Mouse (Mus musculus) left cerebral cortex, adult 2 months (tissue): ENCODE data around the gene Sh3gl1. TPM values are rescaled to one million over a fixed set of nuclear protein-coding genes. Genes with fewer than 3 reads are reported as not detected.
A peak's percentile ranks its signal among the peaks of the same experiment; 100 is the strongest.

Experiments used
- DNase-seq, 2 experiments: peaks; one replicate each; pipeline ENCODE4 v3.0.0; 2021 to 2022; ENCODE audit warnings: low spot score in 2 of 2, mixed read lengths in 1 of 2; ENCODE audit errors: extremely low spot score in 1 of 2
- H3K27ac ChIP-seq: fragments of 200-600 bp; 2 replicates; pipeline ENCODE4 v1.8.1; 2022
- H3K4me3 ChIP-seq: fragments of 200-600 bp; 2 replicates; pipeline ENCODE4 v1.8.1; 2022
- CTCF ChIP-seq: fragments of 200-600 bp; IDR thresholded peaks from 2 replicates; pipeline ENCODE4 v1.8.1; 2022; ENCODE audit warnings: antibody characterized with exemption, mild to moderate bottlenecking, moderate library complexity
- intact Hi-C: fragments of 180-260 bp; cut with DNase I; formaldehyde crosslinking; loops from one replicate; pipeline ENCODE4 v1.15.1; 2025
- total RNA-seq, 2 experiments: library from RNA; stranded (reverse); gene quantifications; 2 replicates each; pipeline ENCODE4 v1.2.3; 2021

Gene Sh3gl1
- total RNA-seq, 2 experiments from 2014 or later = 38.9 to 43.2 TPM

DNA sequence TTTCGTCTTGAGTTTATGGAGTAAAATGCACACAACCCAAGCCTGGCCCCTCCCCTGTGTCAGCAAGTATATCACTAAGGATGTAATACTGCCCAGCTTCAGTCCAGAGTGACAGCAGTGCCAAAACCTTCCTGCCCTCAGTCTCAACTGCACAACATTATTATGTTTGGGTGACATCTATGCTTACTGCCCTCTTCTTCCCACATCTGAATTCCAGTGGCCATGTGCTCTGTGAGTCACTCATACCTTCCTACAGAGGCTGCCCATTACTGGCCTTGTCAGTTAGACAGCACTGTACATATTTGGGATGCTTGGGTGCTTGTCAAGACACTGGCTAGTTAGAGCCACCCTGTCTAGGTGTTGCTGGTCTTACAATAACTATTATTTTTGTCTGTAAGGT is 10.1 kb downstream of the Sh3gl1 start:
- intact Hi-C loops = no loop called here
- Histone ChIP-seq H3K4me3 (no peak overlapping the region), H3K27ac (no peak overlapping the region)
- no peak for TF ChIP-seq CTCF
- DNase-seq = no peak

DNA sequence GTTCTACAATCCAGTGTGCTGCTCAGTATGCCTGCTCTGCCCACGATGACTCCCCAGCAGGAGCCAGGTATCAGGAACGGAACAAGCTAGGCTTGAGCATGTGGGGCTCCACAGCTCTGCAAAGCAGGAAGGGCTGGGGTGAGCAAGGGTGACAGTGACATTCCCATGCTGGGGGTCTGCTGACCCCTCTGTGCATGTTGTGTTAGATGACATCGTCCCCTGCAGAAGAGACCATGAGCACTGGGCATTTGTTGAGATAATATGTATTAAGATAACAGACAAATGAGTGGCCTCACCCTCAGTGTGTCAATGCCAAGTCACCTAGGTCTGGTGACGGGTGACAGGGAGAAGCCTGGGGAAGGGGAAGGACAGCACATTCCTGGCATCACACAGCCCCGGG is 11.5 kb downstream of the Sh3gl1 start:
- no peak overlapping the region for H3K4me3 ChIP-seq
- no peak for TF ChIP-seq CTCF
- intact Hi-C loops = no loop called here
- H3K27ac ChIP-seq = peak overlapping the region; percentile 4; the same call in 1 of the 2 replicates
- no peak for DNase-seq

DNA sequence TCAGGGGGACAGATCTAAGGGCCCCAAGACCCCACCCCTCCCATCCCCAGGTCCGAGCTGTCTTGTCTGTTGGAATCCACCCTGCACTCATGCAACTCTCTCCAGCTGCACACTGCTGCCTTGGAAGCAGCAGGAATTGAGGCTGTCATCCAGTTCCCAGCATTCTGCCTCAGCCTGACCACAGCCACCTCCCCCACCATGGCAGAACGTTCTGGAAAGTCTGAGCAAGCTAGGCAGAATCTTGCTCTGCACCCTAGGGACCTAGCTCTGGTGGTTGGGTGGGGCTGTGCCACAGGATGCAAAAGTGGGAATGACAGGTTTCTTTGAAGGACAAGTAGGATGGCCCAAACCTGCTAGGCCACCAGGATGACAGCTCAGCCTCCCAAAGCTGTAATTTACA is 12.0 kb downstream of the Sh3gl1 start:
- peak overlapping the region; percentile 4; the same call in 1 of the 2 replicates for H3K27ac ChIP-seq
- no peak for TF ChIP-seq CTCF
- H3K4me3 ChIP-seq = no peak overlapping the region
- no peak for DNase-seq
- intact Hi-C loops = no loop called here

DNA sequence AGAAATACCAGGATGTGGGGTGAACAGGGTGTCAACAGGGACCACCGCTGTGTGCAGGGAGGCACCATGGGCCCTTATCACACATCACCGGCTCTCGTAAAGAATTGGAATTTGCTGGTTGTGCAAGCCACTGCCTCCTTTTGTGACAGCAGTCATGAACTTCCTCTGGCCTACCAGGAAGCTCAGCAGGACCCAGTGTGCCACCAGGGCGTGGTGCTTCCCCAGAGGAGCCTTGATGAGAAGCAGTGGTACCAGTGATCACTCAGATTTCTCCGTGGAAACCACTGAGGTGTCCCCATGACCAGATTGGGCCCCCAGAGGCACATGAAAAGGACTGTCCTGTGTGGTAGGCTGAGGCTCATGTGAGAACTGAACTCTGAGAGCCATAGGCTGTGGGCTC is 13.0 kb downstream of the Sh3gl1 start:
- H3K27ac ChIP-seq = peak overlapping the region; percentile 77
- H3K4me3 ChIP-seq = no peak overlapping the region
- no peak for DNase-seq
- TF ChIP-seq CTCF = no peak
- intact Hi-C loops = no loop called here

DNA sequence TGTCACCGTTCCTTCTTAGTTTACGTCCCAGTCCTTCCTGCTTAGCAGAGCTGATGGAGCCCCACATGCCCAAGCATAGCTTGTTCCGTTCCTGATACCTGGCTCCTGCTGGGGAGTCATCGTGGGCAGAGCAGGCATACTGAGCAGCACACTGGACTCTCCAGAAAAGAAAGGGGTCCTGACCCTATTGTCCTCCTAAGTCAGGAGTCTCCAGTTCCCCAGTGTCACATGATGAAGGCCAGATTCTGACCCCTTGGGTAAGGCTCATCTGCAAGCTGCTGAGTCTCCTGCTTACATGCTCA is 13.5 kb downstream of the Sh3gl1 start:
- intact Hi-C loops = no loop called here
- Histone ChIP-seq H3K27ac (peak overlapping the region; percentile 77), H3K4me3 (no peak overlapping the region)
- no peak for TF ChIP-seq CTCF
- DNase-seq = no peak

DNA sequence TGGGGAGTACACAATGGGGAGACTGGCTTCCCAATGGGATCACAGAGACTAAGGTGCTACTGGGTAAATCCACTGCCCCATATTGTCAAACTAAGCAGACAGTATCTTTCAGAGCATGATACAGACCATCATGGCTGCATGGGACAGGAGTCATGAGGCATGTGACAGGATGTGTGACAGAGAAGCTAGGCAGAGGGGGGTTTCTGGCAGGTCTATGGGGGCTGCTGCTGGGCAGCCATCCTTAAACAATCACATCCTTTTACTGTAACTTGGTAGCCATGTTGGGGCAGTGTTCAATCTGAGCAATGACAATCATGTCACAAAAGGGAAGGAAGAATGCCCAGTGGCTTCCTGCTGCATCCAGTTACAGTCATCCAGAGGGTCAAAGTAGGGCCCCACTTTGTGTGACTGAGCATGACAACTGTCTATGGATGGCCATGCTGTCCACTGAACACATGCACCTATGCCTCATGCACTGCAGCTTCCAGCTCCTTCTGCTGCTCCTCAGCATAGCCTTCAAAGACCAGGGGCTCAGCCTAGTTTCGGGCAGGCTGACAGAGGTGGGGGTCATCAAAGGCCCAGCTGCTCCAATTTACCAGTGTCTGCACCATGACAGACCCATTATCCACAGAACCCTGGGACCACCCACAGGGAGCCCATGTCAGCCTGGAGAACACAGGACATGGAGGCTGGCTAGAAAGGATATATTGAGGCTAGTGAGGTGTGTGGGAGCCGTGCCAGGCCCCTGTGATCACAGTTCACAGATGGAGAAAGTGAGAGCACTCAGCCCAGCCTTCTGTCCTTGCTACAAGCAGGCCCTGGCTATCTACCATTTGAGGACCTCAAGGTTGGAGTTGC is 14.1 kb downstream of the Sh3gl1 start:
- no peak for DNase-seq
- intact Hi-C loops = no loop called here
- no peak for TF ChIP-seq CTCF
- Histone ChIP-seq H3K4me3 (no peak overlapping the region), H3K27ac (peak overlapping the region; percentile 77)

DNA sequence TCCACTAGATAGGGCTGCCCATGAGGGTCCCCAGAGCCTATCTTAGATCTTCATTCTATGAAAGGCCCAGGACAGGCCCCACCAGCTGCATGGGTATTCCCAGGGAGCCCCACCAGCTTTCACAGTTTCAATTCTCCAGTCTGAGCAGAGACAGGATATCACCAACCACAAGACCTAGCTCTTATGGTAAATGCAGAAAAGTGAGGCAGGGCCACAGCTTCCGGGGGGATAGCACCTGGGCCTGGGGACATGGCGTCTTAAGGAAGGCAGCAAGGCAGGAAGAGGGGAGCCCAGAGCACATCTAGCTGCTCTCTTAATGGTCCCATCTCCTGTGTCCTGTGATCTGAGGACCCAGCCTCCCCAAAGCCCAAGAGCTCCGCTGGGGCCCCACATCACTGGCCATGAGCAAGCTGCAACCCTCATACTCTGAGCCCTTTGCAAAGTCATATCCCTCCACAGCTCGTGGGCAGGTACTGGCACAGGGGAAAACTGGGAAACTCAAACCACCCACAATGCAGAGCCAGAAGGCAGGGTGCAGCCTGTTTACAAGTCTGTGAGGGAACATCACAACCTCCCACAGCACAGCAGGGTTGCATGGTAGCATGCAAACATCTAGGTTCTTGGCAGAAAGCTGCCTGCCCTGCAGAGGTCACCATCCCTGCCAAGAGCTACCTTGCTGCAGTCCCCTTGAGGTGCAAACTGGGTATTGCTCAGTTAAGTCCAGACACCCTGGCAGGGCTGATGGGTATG is 15.1 kb downstream of the Sh3gl1 start:
- peak; percentile 59 to 66 for DNase-seq
- Histone ChIP-seq H3K27ac (peak overlapping the region; percentile 77), H3K4me3 (no peak overlapping the region)
- intact Hi-C loops = no loop called here
- no peak; the same call in 1 of the 2 replicates for TF ChIP-seq CTCF

DNA sequence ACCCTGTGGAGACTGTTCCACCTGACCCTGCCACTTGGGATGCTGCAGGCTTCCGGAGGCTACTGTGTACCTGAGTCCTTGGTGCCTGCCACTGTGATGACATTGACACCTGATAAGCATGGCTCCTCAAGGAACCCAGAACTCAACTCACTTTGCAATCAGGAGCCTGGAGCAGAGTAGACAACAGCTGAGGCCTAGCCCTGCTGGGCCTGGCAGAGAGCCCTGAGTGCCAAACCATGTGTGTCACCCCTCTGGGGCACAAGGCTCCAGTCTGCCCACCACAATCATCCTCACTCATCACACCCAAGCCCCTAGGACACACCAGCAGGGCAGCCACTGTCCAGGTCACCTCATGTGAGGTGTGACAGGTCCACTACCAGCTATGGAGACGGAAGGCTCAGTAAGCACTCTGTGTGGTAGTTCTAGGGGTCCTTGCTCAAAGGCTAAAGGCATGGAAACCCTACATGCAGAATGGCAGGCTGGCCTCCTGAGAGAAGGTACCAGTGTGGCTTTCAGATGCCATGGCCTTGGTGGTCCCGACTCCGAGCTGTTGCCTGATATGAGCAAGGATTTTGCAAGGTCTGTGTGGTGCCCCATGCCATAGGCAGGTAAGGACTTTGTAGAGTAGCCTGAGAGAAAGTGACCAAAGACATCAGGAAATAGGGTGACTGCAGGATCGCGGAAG is 15.9 kb downstream of the Sh3gl1 start:
- TF ChIP-seq CTCF = no peak
- intact Hi-C loops = no loop called here
- peak overlapping the region; percentile 77 for H3K27ac ChIP-seq
- DNase-seq = peak in 1 of 2 experiments; percentile 16
- no peak overlapping the region for H3K4me3 ChIP-seq

DNA sequence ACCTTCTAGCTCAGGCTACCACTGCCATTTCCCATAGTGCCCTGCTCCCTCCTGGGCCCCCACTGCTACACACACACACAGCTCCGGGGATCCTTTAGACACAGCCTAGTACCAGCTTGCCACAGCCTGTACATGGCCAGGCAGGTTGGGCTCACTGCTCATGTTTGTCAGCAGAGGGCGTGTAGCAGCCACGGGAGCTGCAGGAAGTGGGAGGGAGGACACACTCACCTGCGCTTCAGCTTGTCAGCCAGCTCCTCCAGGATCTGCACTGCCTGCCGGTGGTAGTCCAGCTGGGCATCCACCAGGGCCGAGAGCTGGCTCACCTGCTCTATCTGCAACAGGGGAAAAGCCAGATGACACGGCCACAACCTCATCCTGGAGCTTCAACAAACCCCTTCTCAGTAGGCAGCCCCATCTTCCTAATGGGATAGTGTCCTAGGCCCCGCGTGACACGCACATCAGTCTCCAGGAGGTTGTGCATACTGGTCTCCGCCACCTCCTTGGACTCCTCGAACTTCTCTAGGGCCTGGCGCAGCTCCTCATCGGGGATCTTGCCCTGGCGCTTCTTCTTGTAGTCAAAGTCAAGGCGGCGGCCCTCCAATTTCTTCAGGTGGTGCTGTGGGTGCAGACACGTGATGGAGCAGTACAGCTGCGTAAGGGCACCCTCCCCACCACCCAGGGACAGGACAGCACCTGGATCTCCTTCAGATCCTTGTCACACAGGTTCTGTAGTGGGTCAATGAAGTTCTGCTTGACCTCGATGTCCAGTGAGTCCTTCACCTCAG is 17.9 kb downstream of the Sh3gl1 start:
- intact Hi-C loops = no loop called here
- Histone ChIP-seq H3K4me3 (no peak overlapping the region), H3K27ac (peak overlapping the region; percentile 47; the same call in 1 of the 2 replicates)
- peak; percentile 60 for TF ChIP-seq CTCF
- DNase-seq = peak; percentile 69 to 74

DNA sequence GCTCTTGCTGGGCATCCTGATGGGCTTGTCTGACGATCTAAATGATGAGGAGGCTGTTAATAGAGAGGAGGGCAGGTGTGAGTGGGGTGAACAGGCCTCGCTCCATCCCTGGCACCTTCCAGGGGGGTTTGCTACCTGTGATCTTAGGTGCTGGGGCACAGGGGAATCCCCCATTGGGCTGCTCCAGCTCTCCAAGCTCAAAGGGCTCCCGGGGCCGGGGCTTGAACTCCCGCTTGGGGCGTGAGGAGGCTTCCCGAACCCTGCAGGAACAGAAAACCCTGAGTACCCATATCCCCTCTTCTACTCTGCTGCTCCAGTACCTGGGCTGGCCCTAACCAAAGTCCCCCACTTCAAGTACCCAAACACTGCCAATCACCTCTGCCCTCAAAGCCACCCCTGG is 18.6 kb downstream of the Sh3gl1 start:
- intact Hi-C loops = no loop called here
- Histone ChIP-seq H3K27ac (0 out of 2 replicates have a peak overlapping the region, but pooled peaks have one; percentile 47), H3K4me3 (no peak overlapping the region)
- TF ChIP-seq CTCF = no peak
- no peak for DNase-seq
